Mouse (Mus musculus): Measurements from ENCODE around the gene Rab11fip5.

DNA sequence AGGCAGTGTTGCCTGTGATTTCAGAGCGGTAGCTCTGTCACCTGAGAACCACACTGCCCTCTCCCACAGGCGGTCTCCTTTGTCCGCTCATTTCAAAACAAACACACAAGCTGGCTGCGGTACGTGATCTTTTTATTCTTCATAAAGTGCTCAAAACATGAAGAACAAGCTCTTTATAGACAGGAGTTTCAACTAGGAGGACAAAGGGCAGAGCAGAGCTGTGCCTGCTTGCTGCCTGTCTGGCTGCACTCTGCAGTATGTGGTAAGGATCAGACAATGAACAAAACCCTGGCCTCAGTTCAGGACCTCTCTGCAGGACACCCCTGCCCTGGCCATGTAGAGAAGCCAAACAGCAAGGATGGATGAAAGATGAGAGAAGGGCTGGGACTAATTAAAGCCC is 39.6 kb downstream of the Rab11fip5 start:
- no peak for TF ChIP-seq CTCF (IDR thresholded peaks at IDR 0.05; ENCODE audit: borderline replicate concordance, control insufficient read depth, extremely low read depth, insufficient read depth, low read length, poor library complexity)
- TF ChIP-seq POLR2A (IDR thresholded peaks at IDR 0.05; ENCODE audit: control insufficient read depth, extremely low read depth, insufficient read depth, low read length, poor library complexity), result no peak

All from thymus, adult 2 months (tissue).